Mouse (Mus musculus): Measurements from ENCODE around the gene F2rl2. TPM values are rescaled to one million over a fixed set of nuclear protein-coding genes. Genes with fewer than 3 reads are reported as not detected.

Gene F2rl2
- 0.26 and 0.83 TPM in 2 replicates for total RNA-seq (2014; rRNA removed)
- 0.54 and 0.66 TPM in 2 replicates for polyA plus RNA-seq (2015; fragmentation: Nextera tagmentation; extraction: Ambion mirVana)

GRCm38 (mm10) chr13:95696654-95697163 is at the start of gene F2rl2:
Gene F2rl2 (plus strand): TSS chr13:95696853.
- Histone ChIP-seq H3K4me3 (ENCODE audit: low read length) (no peak within 1 kb of the TSS), H3K4me1 (ENCODE audit: insufficient read depth, low read length) (no peaks in the 10 kb centered on the region), H3K27me3 (ENCODE audit: insufficient read depth, low read length) (no peaks in the 10 kb centered on the region), H3K36me3 (ENCODE audit: insufficient read depth, low read length) (no peaks in the 10 kb centered on the region), H3K9me3 (ENCODE audit: low read length) (no peaks in the 10 kb centered on the region), H3K27ac (no peak within 1 kb of the TSS), H3K9ac (replicated peaks; ENCODE audit: low read length) (no peak within 1 kb of the TSS), H3K4me2 (ENCODE audit: low read depth, low read length) (no peak within 1 kb of the TSS)
- ATAC-seq (no peak), DNase-seq (ENCODE audit: low spot score) (no peak)
- no peak for TF ChIP-seq CTCF (IDR thresholded peaks at IDR 0.05; ENCODE audit: low read depth)
- 61% methylated on average over 4 of the region's 4 CpGs for WGBS

- Histone ChIP-seq H3K27ac (no peak overlapping the region), H3K9ac (replicated peaks; ENCODE audit: low read length) (no peak overlapping the region), H3K4me2 (ENCODE audit: low read depth, low read length) (no peak overlapping the region), H3K9me3 (ENCODE audit: low read length) (no peaks in the 10 kb centered on the region), H3K36me3 (ENCODE audit: insufficient read depth, low read length) (no peaks in the 10 kb centered on the region), H3K4me1 (ENCODE audit: insufficient read depth, low read length) (no peaks in the 10 kb centered on the region), H3K4me3 (ENCODE audit: low read length) (no peak overlapping the region), H3K27me3 (ENCODE audit: insufficient read depth, low read length) (no peaks in the 10 kb centered on the region)
- TF ChIP-seq CTCF (IDR thresholded peaks at IDR 0.05; ENCODE audit: low read depth), result no peak
- ATAC-seq (no peak), DNase-seq (ENCODE audit: low spot score) (no peak)
- whole genome bisulfite sequencing, result 84% methylated on average over 4 of the region's 4 CpGs
Measured at GRCm38 (mm10) chr13:95647248-95647647, 49.4 kb upstream of the F2rl2 start.

GRCm38 (mm10) chr13:95649941-95650340 is 46.7 kb upstream of the F2rl2 start:
- Histone ChIP-seq H3K9ac (replicated peaks; ENCODE audit: low read length) (no peak overlapping the region), H3K4me2 (ENCODE audit: low read depth, low read length) (no peak overlapping the region), H3K36me3 (ENCODE audit: insufficient read depth, low read length) (no peaks in the 10 kb centered on the region), H3K9me3 (ENCODE audit: low read length) (no peaks in the 10 kb centered on the region), H3K4me3 (ENCODE audit: low read length) (no peak overlapping the region), H3K27me3 (ENCODE audit: insufficient read depth, low read length) (no peaks in the 10 kb centered on the region), H3K27ac (no peak overlapping the region), H3K4me1 (ENCODE audit: insufficient read depth, low read length) (no peaks in the 10 kb centered on the region)
- TF ChIP-seq CTCF (IDR thresholded peaks at IDR 0.05; ENCODE audit: low read depth), result no peak
- no peak; the same call in 1 of the 2 replicates for ATAC-seq
- WGBS, result 87% methylated on average over 3 of the region's 3 CpGs
- DNase-seq (ENCODE audit: low spot score), result no peak

- no peak for TF ChIP-seq CTCF (IDR thresholded peaks at IDR 0.05; ENCODE audit: low read depth)
- Histone ChIP-seq H3K9ac (replicated peaks; ENCODE audit: low read length) (no peak overlapping the region), H3K27me3 (ENCODE audit: insufficient read depth, low read length) (no peaks in the 10 kb centered on the region), H3K4me2 (ENCODE audit: low read depth, low read length) (no peak overlapping the region), H3K9me3 (ENCODE audit: low read length) (no peaks in the 10 kb centered on the region), H3K4me3 (ENCODE audit: low read length) (no peak overlapping the region), H3K36me3 (ENCODE audit: insufficient read depth, low read length) (no peaks in the 10 kb centered on the region), H3K27ac (no peak overlapping the region), H3K4me1 (ENCODE audit: insufficient read depth, low read length) (no peaks in the 10 kb centered on the region)
- no peak for ATAC-seq
- DNase-seq (ENCODE audit: low spot score), result no peak
- 89% methylated on average over 7 of the region's 7 CpGs for WGBS
Measured at GRCm38 (mm10) chr13:95651870-95652668, 44.6 kb upstream of the F2rl2 start.

- WGBS, result 88% methylated on average over 4 of the region's 4 CpGs
- no peaks in the 10 kb centered on the region for H3K27me3 ChIP-seq (ENCODE audit: insufficient read depth, low read length)
- no peaks in the 10 kb centered on the region for H3K4me1 ChIP-seq (ENCODE audit: insufficient read depth, low read length)
- H3K4me2 ChIP-seq (ENCODE audit: low read depth, low read length), result no peak overlapping the region
- no peak for DNase-seq (ENCODE audit: low spot score)
- no peak for TF ChIP-seq CTCF (IDR thresholded peaks at IDR 0.05; ENCODE audit: low read depth)
- H3K27ac ChIP-seq, result no peak overlapping the region
- H3K4me3 ChIP-seq (ENCODE audit: low read length), result no peak overlapping the region
- no peaks in the 10 kb centered on the region for H3K36me3 ChIP-seq (ENCODE audit: insufficient read depth, low read length)
- no peaks in the 10 kb centered on the region for H3K9me3 ChIP-seq (ENCODE audit: low read length)
- no peak for ATAC-seq
- H3K9ac ChIP-seq (replicated peaks; ENCODE audit: low read length), result no peak overlapping the region
Measured at GRCm38 (mm10) chr13:95653696-95654095, 43.0 kb upstream of the F2rl2 start.

- Histone ChIP-seq H3K4me3 (ENCODE audit: low read length) (no peak overlapping the region), H3K27ac (no peak overlapping the region), H3K9ac (replicated peaks; ENCODE audit: low read length) (no peak overlapping the region), H3K4me1 (ENCODE audit: insufficient read depth, low read length) (no peaks in the 10 kb centered on the region), H3K27me3 (ENCODE audit: insufficient read depth, low read length) (no peaks in the 10 kb centered on the region), H3K9me3 (ENCODE audit: low read length) (no peaks in the 10 kb centered on the region), H3K36me3 (ENCODE audit: insufficient read depth, low read length) (no peaks in the 10 kb centered on the region), H3K4me2 (ENCODE audit: low read depth, low read length) (no peak overlapping the region)
- ATAC-seq, result no peak
- 39% methylated on average over 9 of the region's 9 CpGs for WGBS
- peak; percentile 42 for DNase-seq (ENCODE audit: low spot score)
- no peak for TF ChIP-seq CTCF (IDR thresholded peaks at IDR 0.05; ENCODE audit: low read depth)
Measured at GRCm38 (mm10) chr13:95655284-95655683, 41.4 kb upstream of the F2rl2 start.

GRCm38 (mm10) chr13:95657171-95657570 is 39.5 kb upstream of the F2rl2 start:
- no peaks in the 10 kb centered on the region for H3K9me3 ChIP-seq (ENCODE audit: low read length)
- no peaks in the 10 kb centered on the region for H3K4me1 ChIP-seq (ENCODE audit: insufficient read depth, low read length)
- no peak overlapping the region for H3K4me3 ChIP-seq (ENCODE audit: low read length)
- H3K27me3 ChIP-seq (ENCODE audit: insufficient read depth, low read length), result no peaks in the 10 kb centered on the region
- no peak overlapping the region for H3K4me2 ChIP-seq (ENCODE audit: low read depth, low read length)
- no peak for TF ChIP-seq CTCF (IDR thresholded peaks at IDR 0.05; ENCODE audit: low read depth)
- no peak overlapping the region for H3K9ac ChIP-seq (replicated peaks; ENCODE audit: low read length)
- no peak for DNase-seq (ENCODE audit: low spot score)
- ATAC-seq, result no peak
- WGBS, result 72% methylated on average over 9 of the region's 9 CpGs
- no peaks in the 10 kb centered on the region for H3K36me3 ChIP-seq (ENCODE audit: insufficient read depth, low read length)
- no peak overlapping the region for H3K27ac ChIP-seq

All from hindbrain, postnatal 0 days (tissue).